Mouse (Mus musculus) frontal cortex, adult 2 months (tissue): ENCODE measurements around the gene Glt28d2. TPM values are rescaled to one million over a fixed set of nuclear protein-coding genes. Genes with fewer than 3 reads are reported as not detected.
"Not testable (repeated sequence)": the region's sequence is repeated elsewhere in the genome, so short reads cannot be mapped to it uniquely, and the experiment has no call there.

ENCODE experiments used
- DNase-seq, 2 experiments: peaks; one replicate each; pipeline ENCODE4 v3.0.0; 2022; ENCODE audit warnings: low spot score in 1 of 2; ENCODE audit errors: extremely low spot score in 1 of 2
- polyA plus RNA-seq: library from polyadenylated mRNA; depleted of rRNA; stranded (reverse); fragments of >200 nt; gene quantifications from 2 replicates; pipeline ENCODE4 v1.2.3, GENCODE M21; 2012; rRNA removed

Glt28d2 gene
- 0.67 and 0.84 TPM in 2 replicates for polyA plus RNA-seq

DNA sequence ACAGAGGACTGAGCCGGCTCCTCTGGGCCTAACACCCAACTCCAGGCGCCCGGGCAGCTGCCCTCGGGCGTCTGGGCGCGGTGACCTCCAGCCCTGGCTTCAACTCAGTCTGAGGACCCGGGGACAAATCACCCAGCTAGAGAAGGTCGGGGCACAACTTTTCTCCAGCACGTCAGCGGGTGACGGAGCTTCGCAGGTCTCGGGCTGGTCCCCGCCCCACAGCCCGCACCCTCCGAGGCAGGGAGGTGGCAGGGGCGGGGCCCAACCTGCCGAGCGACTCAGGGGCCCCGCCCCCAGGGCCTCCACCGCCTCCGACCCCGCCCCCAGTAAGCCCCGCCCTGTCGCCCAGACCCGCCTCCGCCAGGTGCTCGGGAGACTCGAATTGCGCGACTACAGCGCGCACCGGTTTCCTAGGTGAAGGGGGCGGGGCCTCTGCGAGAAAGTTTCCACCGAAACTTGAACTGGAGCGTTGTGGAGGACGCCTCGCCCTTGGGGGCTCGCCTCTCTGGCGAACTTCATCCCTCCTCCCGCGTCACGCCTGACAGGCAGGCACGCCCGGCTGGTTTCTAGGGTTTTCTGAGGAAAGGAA is at the start of gene Glt28d2, which contains the start of gene Gm37240:
Gene Glt28d2, minus strand, starts transcription at position 278 of the 589 bp plus-strand sequence.
Gene Gm37240, minus strand, starts transcription at position 280 of the 589 bp plus-strand sequence.
- peak; percentile 22 to 56 for DNase-seq

GRCm38 (mm10) chr3:85933586-85933985 is 46.3 kb upstream of the Glt28d2 start:
- DNase-seq = no peak

DNA sequence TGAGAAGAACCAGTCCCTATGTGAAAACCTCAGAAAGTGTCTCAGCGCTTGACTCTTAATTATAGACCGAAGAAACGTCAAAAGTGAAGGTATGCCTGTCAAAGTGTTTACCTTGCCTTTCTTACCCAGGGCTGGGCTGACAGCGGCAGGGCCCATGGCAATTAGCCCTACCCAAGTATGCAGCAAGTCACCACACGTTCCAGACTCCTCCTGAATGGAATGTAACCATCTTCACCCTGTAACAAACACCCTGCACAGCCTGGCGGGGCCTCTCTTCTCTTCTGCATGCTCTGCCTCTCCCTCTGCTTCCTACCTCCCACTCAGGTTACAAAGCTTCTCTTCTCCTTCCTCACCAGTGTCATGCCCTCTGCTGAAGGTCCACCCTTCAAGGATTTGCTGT is 44.5 kb upstream of the Glt28d2 start:
- DNase-seq = no peak

- DNase-seq = no peak
These were observed 43.4 kb upstream of the Glt28d2 start for GRCm38 (mm10) chr3:85930671-85931255.

DNA sequence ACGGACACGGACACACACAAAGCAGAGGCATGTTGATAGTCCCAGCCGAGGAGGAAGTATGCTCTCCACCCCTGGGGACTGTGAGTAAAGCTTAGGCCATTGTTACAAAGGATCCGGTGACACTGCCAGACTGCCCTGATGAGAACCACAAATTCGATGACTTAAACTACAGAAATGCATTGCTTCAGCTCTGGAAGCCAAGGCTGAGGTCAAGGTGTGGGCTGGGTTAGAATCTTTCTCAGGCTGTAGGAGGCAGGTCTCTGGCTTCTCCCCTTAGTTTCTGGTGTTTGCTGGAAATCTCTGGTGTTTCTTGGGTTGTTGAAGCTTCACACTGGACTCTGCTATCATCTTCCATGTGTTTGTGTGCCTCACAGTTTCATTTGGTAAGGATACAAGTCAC is 42.4 kb upstream of the Glt28d2 start:
- no peak for DNase-seq

DNA sequence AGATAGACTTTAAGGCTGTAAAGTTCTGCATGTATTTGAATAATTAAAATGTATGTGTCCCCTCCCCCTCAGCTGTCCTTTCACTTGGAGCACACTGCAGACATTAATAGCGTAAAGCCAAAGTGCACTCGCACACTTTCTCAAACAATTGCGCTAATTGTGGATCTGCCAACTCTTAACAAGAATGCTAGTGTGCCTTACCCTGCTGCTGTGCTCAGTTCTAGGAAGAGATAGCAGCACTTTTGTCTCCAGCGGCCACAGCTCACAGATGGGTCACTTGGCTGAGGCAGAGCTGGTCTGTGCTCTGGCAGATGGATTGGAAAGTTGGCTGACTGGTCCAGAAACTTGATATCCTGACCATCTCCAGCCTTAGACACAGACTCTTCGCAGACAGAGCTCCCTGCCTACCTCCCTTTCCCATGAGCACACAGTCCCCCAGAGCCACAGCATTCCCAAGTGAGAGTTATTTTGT is 40.9 kb upstream of the Glt28d2 start:
- peak; percentile 20 to 34 for DNase-seq

GRCm38 (mm10) chr3:85927296-85927695 is 40.0 kb upstream of the Glt28d2 start:
- no peak for DNase-seq

GRCm38 (mm10) chr3:85923954-85924945 is 36.9 kb upstream of the Glt28d2 start:
- DNase-seq = peak; percentile 64 to 96

DNA sequence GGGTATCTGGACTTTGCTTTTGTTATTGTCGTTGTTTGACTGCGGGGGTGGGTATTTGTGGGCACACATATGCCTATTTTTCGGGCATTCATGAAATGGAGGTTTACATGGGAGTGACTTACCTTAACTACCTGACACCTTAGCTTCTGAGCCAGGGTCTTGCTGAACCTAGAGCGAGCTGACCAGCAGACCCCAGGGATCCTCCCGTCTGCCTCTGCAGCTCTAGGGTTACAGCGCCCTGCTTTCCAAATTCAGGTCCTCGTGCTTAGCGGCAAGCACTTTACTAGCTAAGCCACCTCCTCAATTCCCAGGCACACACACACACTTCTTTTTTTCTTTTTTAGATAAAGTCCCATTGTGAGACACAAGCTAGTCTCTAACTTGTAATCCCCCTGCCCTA is 36.0 kb upstream of the Glt28d2 start:
- DNase-seq = no peak

DNA sequence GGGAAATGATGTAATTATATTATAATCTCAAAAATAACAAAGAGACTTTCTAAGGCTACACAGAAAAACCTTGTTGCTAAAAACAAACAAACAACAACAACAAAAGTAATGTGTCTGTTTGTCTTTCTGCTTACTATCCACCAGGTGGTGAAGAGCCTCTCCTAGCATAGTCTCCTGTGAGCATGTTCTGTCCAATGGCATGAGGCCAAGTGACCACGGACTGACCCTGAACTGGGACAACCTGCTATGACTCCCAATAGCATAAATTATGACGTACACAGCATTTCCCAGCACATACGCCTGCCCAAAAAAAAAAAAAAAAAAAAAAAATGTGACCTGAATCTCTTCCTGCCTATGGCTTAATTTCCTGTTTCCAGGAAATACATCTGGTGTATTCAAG is 35.0 kb upstream of the Glt28d2 start:
- DNase-seq = no peak

DNA sequence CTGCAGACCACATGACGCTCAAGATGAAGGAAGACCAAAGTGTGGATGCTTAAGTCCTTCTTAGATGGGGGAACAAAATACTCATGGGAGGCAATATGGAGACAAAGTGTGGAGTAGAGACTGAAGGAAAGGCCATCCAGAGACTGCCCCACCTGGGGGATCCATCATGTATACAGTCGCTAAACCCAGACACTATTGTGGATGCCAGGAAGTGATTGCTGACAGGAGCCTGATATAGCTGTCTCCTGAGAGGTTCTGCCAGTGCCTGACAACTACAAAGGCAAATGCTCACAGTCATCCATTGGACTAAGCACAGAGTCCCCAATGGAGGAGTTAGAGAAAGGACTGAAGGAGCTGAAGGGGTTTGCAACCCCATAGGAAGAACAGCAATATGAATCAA is 33.4 kb upstream of the Glt28d2 start:
- not testable (repeated sequence) for DNase-seq

GRCm38 (mm10) chr3:85917600-85917999 is 30.3 kb upstream of the Glt28d2 start:
- DNase-seq = peak in 1 of 2 experiments; percentile 60

DNA sequence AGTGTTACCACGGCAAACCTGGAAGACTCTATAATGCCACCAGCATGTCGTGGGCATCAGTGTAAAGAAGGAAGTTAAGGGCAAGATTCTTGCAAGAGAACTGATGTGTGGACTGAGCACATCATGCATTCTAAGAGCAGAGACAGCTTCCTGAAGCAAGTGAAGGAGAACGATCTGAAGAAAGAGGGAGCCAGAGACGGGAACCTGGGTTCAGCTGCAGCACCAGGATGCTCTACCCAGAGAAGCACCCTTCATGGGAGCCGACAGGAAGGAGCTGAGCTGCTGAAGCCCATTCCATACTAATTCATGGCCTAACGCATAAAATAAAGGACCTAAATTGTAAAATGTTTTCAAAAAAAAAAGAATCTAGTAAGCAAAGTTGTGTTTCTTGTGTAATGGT is 27.5 kb upstream of the Glt28d2 start:
- DNase-seq = no peak

- DNase-seq = no peak
These were observed 19.8 kb upstream of the Glt28d2 start for GRCm38 (mm10) chr3:85907136-85907535.

DNA sequence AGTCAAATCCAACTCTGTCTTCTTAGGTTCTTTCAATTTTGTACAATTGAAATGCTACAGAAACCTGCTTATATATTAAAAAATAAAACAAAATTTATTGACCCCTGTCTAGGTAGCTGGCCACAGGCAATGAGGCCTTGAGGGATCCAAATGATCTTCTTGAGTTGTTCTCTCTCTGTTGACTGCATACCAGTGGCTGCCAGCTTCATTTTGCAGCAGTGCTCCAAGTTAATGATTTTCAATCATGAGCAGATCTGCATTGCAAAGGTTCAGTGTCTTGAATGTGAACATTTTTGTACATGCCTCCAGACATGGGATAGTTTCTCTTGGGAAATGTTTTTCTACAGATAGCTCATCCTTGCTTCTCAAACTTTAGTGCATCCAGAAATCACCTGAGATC is 17.1 kb upstream of the Glt28d2 start:
- DNase-seq = no peak

DNA sequence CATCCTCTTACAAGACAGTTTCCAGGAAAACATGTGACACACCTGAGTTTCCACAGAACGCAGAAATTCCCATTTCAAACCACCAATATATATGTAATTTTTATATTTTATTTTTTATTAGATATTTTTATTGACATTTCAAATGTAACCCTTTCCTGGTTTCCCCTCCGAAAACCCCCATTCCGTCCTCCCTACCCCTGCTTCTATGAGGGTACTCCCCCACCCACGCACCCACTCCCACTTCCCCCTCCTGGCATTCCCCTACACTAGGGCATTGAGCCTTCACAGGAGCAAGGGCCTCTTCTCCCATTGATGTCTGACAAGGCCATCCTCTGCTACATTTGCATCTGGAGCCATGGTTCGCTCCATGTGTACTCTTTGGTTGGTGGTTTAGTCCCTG is 7.7 kb upstream of the Glt28d2 start:
- no peak for DNase-seq

GRCm38 (mm10) chr3:85891571-85891970 is 4.3 kb upstream of the Glt28d2 start:
- peak in 1 of 2 experiments; percentile 40 for DNase-seq

DNA sequence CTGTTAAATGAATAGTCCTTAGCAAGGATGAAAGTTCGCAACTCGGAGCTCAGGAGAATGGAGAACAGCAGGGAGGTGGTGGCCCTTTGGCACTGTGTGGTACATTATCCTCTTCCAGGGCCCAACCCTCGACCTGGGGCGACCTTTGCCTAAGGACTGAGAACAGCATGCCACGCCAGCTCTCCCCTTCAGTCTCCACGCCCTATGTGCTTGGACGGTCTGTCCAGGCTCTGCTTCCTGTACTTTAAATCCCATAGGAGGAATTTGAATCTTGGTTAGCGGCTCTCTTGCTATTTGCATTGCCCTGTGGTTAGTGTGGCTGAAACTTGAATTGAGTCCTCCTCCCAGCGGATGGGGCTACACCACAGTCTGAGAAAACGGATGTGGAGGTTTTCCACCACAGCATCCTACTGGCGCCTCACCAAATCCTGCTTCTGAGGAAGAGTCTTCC is 930 bp upstream of the Glt28d2 start:
- DNase-seq = peak in 1 of 2 experiments; percentile 17

DNA sequence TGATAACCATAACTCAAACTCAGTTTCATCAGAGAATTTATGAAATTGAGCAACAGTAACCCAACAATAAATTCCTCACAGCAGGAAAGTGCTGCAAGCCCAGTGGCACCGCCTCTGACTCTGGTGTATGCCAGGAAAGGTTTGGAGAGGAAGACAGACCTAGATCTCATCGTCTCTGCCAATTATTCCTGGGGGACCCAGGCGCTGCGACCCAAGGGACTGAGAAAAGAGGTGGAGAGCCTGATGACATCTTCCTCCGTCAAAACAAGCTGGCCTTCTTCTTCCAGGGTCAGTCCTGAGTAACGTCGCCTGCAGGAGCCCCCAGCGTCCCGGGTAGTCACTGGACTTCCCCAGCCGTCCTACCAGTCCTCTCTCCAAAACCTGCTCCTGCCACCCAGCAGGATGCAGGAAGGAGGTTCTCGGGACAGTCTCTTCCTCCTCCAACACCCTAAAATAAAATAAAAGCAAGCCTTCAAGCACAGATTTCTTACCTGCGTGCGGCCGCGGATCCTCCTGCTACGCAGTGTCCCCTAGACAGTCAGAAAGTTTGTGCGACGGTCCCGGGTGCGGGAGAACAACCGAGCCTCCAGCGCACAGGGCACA is 579 bp downstream of the Glt28d2 start:
- no peak for DNase-seq

- DNase-seq = no peak
These were observed 1.4 kb downstream of the Glt28d2 start for GRCm38 (mm10) chr3:85885906-85886305.

GRCm38 (mm10) chr3:85880687-85881086 is 6.6 kb downstream of the Glt28d2 start:
- DNase-seq = no peak
